Mouse (Mus musculus) stomach, embryonic 16.5 days (tissue): Measurements from ENCODE around the gene Jtb. TPM values are rescaled to one million over a fixed set of nuclear protein-coding genes. Genes with fewer than 3 reads are reported as not detected.
A peak's percentile ranks its signal among the peaks of the same experiment; 100 is the strongest.
"Not testable (repeated sequence)": the region's sequence is repeated elsewhere in the genome, so short reads cannot be mapped to it uniquely, and the experiment has no call there.

ENCODE experiments used
- ATAC-seq: fragments of 200-750 bp; cut with Nextera tagmentation; 2 replicates; pipeline ENCODE4 v1.8.0; 2017; ENCODE audit warnings: moderate number of reproducible peaks, moderate TSS enrichment; ENCODE audit not compliant: insufficient read depth, low FRiP score
- H3K27ac ChIP-seq: fragments of 300-500 bp; sonication (generic); 2 replicates; pipeline ENCODE4 v1.5.1; 2014; ENCODE audit warnings: low read length
- H3K27me3 ChIP-seq: fragments of 300-500 bp; sonication (generic); 2 replicates; pipeline ENCODE4 v1.6.1; 2014; ENCODE audit warnings: low read length, control low read depth, mixed read lengths; ENCODE audit not compliant: control insufficient read depth, insufficient read depth
- H3K36me3 ChIP-seq: fragments of 300-500 bp; sonication (generic); 2 replicates; pipeline ENCODE4 v1.6.1; 2014; ENCODE audit warnings: low read length; ENCODE audit not compliant: control insufficient read depth, insufficient read depth
- H3K4me1 ChIP-seq: fragments of 300-500 bp; sonication (generic); 2 replicates; pipeline ENCODE4 v1.6.1; 2014; ENCODE audit warnings: low read length, control low read depth, mixed read lengths; ENCODE audit not compliant: control insufficient read depth, insufficient read depth
- H3K4me2 ChIP-seq: fragments of 300-500 bp; sonication (generic); 2 replicates; pipeline ENCODE4 v1.6.1; 2014; ENCODE audit warnings: low read depth, low read length, mixed read lengths
- H3K4me3 ChIP-seq: fragments of 300-500 bp; sonication (generic); replicated peaks from 2 replicates; pipeline ENCODE4 v1.5.1; 2014; ENCODE audit warnings: mild to moderate bottlenecking, low read length
- H3K9ac ChIP-seq: fragments of 300-500 bp; sonication (generic); 2 replicates; pipeline ENCODE4 v1.6.1; 2014; ENCODE audit warnings: low read length
- H3K9me3 ChIP-seq: fragments of 300-500 bp; sonication (generic); replicated peaks from 2 replicates; pipeline ENCODE4 v1.6.1; 2016; ENCODE audit warnings: low read length, control low read depth; ENCODE audit not compliant: control insufficient read depth
- WGBS: fragments of 180-500 bp; shearing (Covaris S2); extraction: QIAGEN DNeasy Blood & Tissue Kit; methylation state at CpG from one replicate; pipeline ENCODE4 v1.1.7; 2014; 5-methylcytosine and 5-hydroxymethylcytosine counted together
- polyA plus RNA-seq: library from polyadenylated mRNA; unstranded; fragments of >200 nt; fragmentation: Nextera tagmentation; extraction: Ambion mirVana; gene quantifications from 2 replicates; pipeline ENCODE4 v1.2.1, GENCODE M21; 2015

The Jtb gene
- polyA plus RNA-seq, 1 experiment from 2014 or later: 104 TPM

DNA sequence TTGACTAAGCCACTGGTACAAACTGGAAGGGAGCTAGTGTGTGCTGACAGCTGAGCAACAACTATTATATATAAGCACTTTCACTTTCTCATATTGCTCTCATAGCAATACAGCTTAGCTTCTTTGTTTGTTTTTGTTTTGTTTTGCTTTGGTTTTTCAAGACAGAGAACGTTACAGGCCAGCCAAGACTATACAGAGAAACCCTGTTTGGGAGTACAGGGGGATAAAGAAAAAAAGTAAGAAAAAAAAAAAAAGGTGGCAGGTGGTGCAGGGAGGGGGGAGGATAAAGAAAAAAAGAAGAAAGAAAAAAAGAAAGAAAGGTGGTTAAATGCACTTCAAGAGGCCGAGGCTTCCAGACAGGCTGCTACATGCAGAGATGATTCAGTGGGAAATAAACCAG lies 14.0 kb downstream of the Jtb start:
- no peak overlapping the region for H3K4me3 ChIP-seq
- H3K4me1 ChIP-seq: peaks cover 22% of the 10 kb centered on the region
- no peak overlapping the region for H3K4me2 ChIP-seq
- H3K27me3 ChIP-seq: no peaks in the 10 kb centered on the region
- peaks cover 4% of the 10 kb centered on the region for H3K36me3 ChIP-seq
- peak overlapping the region; percentile 42 for H3K27ac ChIP-seq
- no peak overlapping the region for H3K9ac ChIP-seq
- 47% methylated on average over 2 of the region's 2 CpGs for WGBS
- ATAC-seq: no peak
- H3K9me3 ChIP-seq: no peaks in the 10 kb centered on the region

DNA sequence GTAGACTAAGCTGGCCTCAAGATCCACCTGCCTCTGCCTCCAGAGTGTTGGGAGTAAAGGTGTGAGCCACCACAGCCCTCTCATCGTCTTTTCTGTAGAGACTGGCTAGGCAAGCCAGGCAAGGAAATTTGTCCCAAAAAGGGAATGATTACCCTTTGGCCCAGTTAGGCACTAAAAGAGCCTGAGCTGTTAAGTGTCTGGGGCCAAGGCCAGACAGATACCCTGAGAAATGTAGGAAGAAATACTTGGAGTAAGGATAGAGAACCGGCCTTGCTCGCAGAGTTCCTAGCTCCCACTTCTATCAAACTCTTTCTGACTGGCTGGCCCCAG lies 16.2 kb downstream of the Jtb start:
- no peaks in the 10 kb centered on the region for H3K27me3 ChIP-seq
- H3K9me3 ChIP-seq: no peaks in the 10 kb centered on the region
- H3K27ac ChIP-seq: peak overlapping the region; percentile 96
- ATAC-seq: no peak; the same call in 1 of the 2 replicates
- H3K36me3 ChIP-seq: peaks cover 14% of the 10 kb centered on the region
- H3K4me2 ChIP-seq: peak overlapping the region; percentile 95
- WGBS: under 1% methylated on average over 3 of the region's 3 CpGs
- peaks cover 20% of the 10 kb centered on the region for H3K4me1 ChIP-seq
- peak overlapping the region; percentile 89 for H3K4me3 ChIP-seq
- peak overlapping the region; percentile 96 for H3K9ac ChIP-seq

DNA sequence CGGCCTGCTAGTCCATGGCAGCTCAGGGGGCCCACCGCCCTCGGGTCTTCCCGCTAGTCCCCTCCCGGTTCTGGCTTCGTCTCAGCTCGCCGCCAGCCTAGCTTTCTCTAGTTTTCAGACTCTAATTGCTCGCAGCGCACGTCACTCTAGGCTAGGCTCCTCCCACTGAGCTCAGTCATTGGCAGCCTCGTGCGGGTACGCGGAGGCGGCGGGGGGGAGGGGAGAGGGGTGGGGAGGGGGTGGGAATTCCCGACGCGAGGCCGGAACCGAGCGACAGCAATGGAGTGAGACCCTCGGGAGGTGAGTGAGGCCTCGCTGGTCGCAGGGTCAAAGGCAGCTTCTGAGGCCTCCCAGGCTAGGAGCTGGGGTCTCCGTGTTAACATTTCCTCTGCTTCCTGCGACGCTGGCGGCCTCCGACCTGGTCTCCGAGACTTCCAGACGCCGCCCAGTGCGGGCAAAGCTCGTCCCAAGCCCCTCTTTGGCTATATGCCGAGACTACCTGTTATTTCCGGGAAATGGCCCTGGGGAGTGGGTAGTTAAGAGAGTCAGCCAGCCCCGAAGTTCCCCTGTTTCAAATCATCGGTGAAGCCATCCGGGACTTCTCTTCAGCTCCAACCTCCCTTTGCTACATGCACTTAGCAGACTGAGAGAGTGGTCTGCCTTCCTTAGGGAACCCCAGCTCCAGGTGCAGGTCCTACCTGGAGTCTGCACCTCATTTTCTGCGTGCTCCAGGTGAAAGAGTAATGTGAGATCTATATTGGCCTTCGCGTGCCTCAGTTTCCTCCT lies 16.8 kb downstream of the Jtb start, which contains the start of gene Slc39a1:
Gene Slc39a1, plus strand, starts transcription at position 213 of the 786 bp plus-strand sequence.
- Histone ChIP-seq H3K27me3 (no peaks in the 10 kb centered on the region), H3K9ac (peak within 1 kb of the TSS; percentile 96), H3K4me1 (peaks cover 16% of the 10 kb centered on the region), H3K4me3 (peak within 1 kb of the TSS; percentile 89), H3K36me3 (peaks cover 14% of the 10 kb centered on the region), H3K27ac (peak within 1 kb of the TSS; percentile 96), H3K9me3 (no peaks in the 10 kb centered on the region), H3K4me2 (peak within 1 kb of the TSS; percentile 95)
- peak; percentile 94 for ATAC-seq
- WGBS: under 1% methylated on average over 44 of the region's 44 CpGs

DNA sequence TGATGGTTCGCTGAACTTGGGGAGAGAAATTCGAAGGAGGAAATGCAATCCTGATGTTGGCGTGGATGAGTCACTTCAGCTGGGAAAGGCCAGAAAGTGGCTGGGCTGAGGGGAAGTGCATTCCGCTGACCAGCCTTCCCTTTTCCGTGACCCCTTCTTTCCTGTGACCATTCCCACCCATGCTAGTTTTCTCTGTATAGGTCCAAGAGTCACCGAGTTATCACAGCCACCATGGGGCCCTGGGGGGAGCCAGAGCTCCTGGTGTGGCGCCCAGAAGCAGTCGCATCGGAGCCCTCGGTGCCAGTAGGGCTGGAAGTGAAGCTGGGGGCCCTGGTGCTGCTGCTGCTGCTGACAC lies 17.3 kb downstream of the Jtb start:
- H3K4me2 ChIP-seq: peak overlapping the region; percentile 95
- ATAC-seq: no peak
- 3% methylated on average over 10 of the region's 10 CpGs for WGBS
- no peaks in the 10 kb centered on the region for H3K9me3 ChIP-seq
- peaks cover 14% of the 10 kb centered on the region for H3K36me3 ChIP-seq
- H3K27ac ChIP-seq: peak overlapping the region; percentile 96
- H3K4me1 ChIP-seq: peaks cover 16% of the 10 kb centered on the region
- H3K9ac ChIP-seq: peak overlapping the region; percentile 96
- peak overlapping the region; percentile 89 for H3K4me3 ChIP-seq
- H3K27me3 ChIP-seq: no peaks in the 10 kb centered on the region

DNA sequence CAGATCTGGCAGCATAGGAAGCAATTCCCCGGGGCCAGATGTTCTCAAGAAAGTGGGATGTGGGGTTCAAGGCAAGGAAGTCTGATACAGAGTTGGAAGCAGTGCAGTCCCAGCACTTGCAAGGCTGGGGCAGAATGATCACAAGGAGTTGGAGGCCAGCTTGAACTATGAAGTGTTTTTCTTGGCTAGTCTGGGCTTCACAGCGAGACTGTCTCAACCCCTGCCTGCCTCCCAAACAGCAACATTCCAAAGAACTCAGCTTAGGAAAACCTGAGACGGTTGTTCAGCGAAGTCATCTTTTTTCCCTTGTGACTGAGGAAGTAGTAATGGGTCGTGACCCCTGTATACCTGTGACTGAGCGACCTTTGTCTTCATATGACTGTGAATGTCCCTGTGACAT lies 19.4 kb downstream of the Jtb start:
- Histone ChIP-seq H3K4me2 (no peak overlapping the region), H3K27ac (no peak overlapping the region), H3K9me3 (no peaks in the 10 kb centered on the region), H3K4me3 (no peak overlapping the region), H3K4me1 (peaks cover 19% of the 10 kb centered on the region), H3K27me3 (no peaks in the 10 kb centered on the region), H3K9ac (no peak overlapping the region), H3K36me3 (peaks cover 14% of the 10 kb centered on the region)
- WGBS: 84% methylated on average over 6 of the region's 6 CpGs
- ATAC-seq: no peak

DNA sequence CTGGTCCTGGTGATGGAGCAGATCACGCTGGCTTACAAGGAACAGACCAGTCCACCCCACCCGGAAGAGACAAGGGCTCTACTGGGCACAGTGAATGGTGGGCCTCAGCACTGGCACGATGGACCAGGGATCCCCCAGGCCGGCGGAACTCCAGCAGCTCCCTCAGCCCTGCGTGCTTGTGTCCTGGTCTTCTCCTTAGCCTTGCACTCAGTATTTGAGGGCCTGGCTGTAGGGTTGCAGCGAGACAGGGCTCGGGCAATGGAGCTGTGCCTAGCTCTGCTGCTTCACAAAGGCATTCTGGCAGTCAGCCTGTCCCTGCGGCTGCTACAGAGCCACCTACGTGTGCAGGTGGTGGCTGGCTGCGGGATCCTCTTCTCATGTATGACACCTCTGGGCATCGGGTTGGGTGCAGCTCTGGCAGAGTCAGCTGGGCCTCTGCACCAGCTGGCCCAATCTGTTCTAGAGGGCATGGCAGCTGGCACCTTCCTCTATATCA lies 20.4 kb downstream of the Jtb start:
- H3K36me3 ChIP-seq: peaks cover 14% of the 10 kb centered on the region
- H3K4me3 ChIP-seq, H3K27ac ChIP-seq, H3K27me3 ChIP-seq, H3K9ac ChIP-seq, H3K4me2 ChIP-seq, H3K9me3 ChIP-seq, ATAC-seq: not testable (repeated sequence)
- H3K4me1 ChIP-seq: peaks cover 14% of the 10 kb centered on the region
- 89% methylated on average over 9 of the region's 12 CpGs for WGBS

DNA sequence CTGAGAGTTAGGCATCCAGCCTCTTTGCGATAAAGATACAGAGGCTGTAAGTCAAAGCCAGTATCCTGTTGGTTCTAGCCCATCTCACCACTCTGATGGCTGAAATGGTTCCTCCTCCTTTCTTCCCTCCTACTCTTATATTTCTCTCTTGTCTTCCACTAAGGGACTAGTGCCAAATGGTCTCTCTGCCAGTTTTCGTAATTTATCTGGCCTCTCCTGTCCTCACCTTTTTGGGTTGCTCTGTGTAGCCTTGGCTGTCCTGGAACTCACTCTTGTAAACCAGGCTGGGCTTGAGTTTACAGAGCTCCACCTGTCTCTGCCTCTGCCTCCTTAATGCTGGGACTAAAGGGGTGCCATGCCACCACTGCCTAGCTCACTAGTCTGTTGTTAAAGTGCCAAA lies 21.3 kb downstream of the Jtb start:
- not testable (repeated sequence) for H3K9me3 ChIP-seq, ATAC-seq, H3K4me3 ChIP-seq, H3K9ac ChIP-seq, H3K27me3 ChIP-seq, H3K27ac ChIP-seq, H3K4me2 ChIP-seq
- Histone ChIP-seq H3K4me1 (peaks cover 14% of the 10 kb centered on the region), H3K36me3 (peaks cover 14% of the 10 kb centered on the region)
- 85% methylated on average over 2 of the region's 2 CpGs for WGBS

DNA sequence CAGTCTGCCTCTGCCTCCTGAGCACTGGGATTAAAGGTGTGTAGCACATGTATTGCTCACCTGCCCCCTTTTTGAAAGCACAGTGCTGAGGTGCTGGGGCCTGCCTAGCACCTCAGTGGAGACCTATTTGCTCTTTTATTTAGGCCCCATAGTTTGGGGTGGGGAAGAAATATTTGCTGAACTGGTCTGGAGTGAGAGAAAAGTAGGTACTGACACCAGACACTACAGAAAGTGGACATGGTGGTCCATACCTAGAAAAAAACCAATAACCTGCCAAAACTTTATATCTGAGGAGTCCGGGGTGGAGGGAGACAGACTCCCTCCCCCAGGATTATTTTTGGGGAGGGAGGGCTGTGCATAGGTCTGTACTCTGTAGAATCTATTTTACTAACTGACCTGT lies 21.8 kb downstream of the Jtb start:
- Histone ChIP-seq H3K36me3 (peaks cover 14% of the 10 kb centered on the region), H3K4me1 (peaks cover 14% of the 10 kb centered on the region), H3K4me2 (peak overlapping the region; percentile 82; the same call in 1 of the 2 replicates)
- 92% methylated on average over 1 of the region's 1 CpGs for WGBS
- H3K9ac ChIP-seq, H3K4me3 ChIP-seq, H3K27ac ChIP-seq, H3K27me3 ChIP-seq, ATAC-seq, H3K9me3 ChIP-seq: not testable (repeated sequence)

DNA sequence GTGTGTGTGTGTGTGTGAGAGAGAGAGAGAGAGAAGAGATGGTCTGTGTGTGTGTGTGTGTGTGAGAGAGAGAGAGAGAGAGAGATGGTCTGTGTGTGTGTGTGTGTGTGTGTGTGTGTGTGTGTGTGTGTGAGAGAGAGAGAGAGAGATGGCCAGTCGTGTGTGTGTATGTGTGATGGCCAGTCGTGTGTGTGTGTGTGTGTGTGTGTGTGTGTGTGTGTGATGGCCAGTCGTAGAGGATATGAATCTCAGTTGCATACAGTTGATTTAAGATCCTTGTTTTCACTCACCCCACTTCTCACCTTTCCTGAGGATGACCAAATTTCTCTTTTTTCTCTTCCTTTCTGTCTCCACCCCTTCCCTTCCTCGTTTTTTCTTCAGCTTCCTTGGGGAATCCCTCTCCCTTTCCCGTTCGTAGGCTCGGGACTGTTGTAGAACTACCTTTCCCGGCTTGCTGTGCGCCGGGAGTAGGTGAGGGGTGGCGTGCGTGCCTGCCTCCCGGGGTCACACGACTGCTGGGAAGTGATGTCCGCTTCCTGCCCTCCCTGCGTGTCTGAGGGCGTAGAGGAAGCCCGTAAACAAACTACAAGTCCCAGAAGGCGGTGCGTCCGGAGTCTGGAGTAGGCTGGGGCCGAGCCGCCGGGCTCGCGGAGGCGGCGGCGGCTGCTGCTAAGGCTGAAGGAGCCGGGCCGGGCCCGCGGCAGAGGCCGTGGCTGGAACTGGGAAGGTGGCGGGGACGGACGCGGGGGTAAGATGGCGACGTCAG lies 22.4 kb downstream of the Jtb start, which contains the start of gene Crtc2:
Gene Crtc2, plus strand, starts transcription at position 511 of the 766 bp plus-strand sequence.
- Histone ChIP-seq H3K4me2 (peak within 1 kb of the TSS; percentile 82), H3K27ac (peak within 1 kb of the TSS; percentile 89), H3K4me3 (peak within 1 kb of the TSS; percentile 95), H3K36me3 (peaks cover 14% of the 10 kb centered on the region), H3K9me3 (no peaks in the 10 kb centered on the region), H3K27me3 (no peaks in the 10 kb centered on the region), H3K9ac (peak within 1 kb of the TSS; percentile 95), H3K4me1 (peaks cover 12% of the 10 kb centered on the region)
- peak; percentile 98 for ATAC-seq
- WGBS: 2% methylated on average over 40 of the region's 40 CpGs
